Comparison of ENCODE assay signal across 11 mouse cellular contexts in the genomic region with DNA sequence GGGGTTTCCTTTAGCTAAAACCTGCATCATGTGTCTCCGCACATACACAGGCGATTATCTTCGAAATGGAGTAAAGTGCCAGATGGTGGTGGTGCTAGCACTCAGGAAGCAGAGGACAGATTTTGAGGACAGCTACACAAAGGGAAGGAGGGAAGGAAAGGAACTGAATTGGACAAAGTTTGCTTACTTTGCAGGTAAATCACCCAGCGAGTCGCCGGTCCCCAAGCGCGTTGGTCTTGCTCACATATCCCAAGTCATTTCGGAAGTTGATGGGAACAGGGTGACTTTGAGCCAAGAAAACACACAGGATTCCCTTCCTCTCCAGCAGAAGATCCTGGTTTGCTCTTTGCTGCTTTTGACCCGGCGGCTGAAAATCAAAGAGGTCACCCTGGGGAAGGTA.
"Had no signal": no experiment of that assay in that cellular context is flagged by ENCODE, and none has a peak within 500 bp of the region (broad histone marks: within the 10 kb centered on the region; RNA-seq: fewer than 3 reads in every experiment).

No protein-coding gene starts in this region.

- H3K9ac ChIP-seq: intestine, embryonic 15.5 days; liver, embryonic 14.5 days; lung, embryonic 14.5 days; midbrain, embryonic 15.5 days; neural tube, embryonic 13.5 days had no signal

- H3K9me3 ChIP-seq: intestine, embryonic 15.5 days; megakaryocyte, embryonic 14.5 days; midbrain, embryonic 15.5 days; neural tube, embryonic 13.5 days had no signal

- H3K4me3 ChIP-seq: intestine, embryonic 15.5 days; midbrain, embryonic 15.5 days; neural tube, embryonic 13.5 days had no signal

- H3K4me2 ChIP-seq: intestine, embryonic 15.5 days; lung, embryonic 14.5 days; midbrain, embryonic 11.5 days; midbrain, embryonic 15.5 days; neural tube, embryonic 13.5 days had no signal

- ATAC-seq: intestine, embryonic 15.5 days; midbrain, embryonic 15.5 days had no signal

- H3K27me3 ChIP-seq: intestine, embryonic 15.5 days; megakaryocyte, embryonic 14.5 days; midbrain, embryonic 15.5 days; neural tube, embryonic 13.5 days had no signal

- H3K36me3 ChIP-seq: midbrain, embryonic 15.5 days; neural tube, embryonic 13.5 days had no signal

- DNase-seq: kidney, postnatal 10 days; lung, embryonic 14.5 days; retina, postnatal 1 day; right cerebral cortex, postnatal 14 days; thymus, adult 18-20 months had no signal

- H3K27ac ChIP-seq: intestine, embryonic 15.5 days; liver, embryonic 14.5 days; midbrain, embryonic 15.5 days; neural tube, embryonic 13.5 days had no signal
